Mouse (Mus musculus): ENCODE results near the gene Sirt4. TPM values are rescaled to one million over a fixed set of nuclear protein-coding genes. Genes with fewer than 3 reads are reported as not detected.

Sirt4 gene
- 5.0 and 6.4 TPM in 2 replicates for polyA plus RNA-seq (2015; fragmentation: Nextera tagmentation; extraction: Ambion mirVana)

GRCm38 (mm10) chr5:115483947-115484920 is at the start of gene Sirt4:
Gene Sirt4 (minus strand): TSS chr5:115484725.
- H3K27me3 ChIP-seq (replicated peaks; ENCODE audit: control insufficient read depth, insufficient read depth, low read length): no peaks in the 10 kb centered on the region
- H3K36me3 ChIP-seq (ENCODE audit: control insufficient read depth, insufficient read depth): peaks cover 11% of the 10 kb centered on the region; the same call in 1 of the 2 replicates
- peak within 1 kb of the TSS; percentile 57 for H3K4me2 ChIP-seq (replicated peaks; ENCODE audit: low read depth)
- peak; percentile 78 for ATAC-seq
- no peaks in the 10 kb centered on the region for H3K9me3 ChIP-seq (ENCODE audit: control insufficient read depth)
- no peaks in the 10 kb centered on the region for H3K4me1 ChIP-seq (replicated peaks; ENCODE audit: control insufficient read depth, insufficient read depth, low read length)
- peak within 1 kb of the TSS; percentile 43 for H3K4me3 ChIP-seq (ENCODE audit: low read depth, low read length)
- no peak for TF ChIP-seq CTCF (IDR thresholded peaks at IDR 0.05; ENCODE audit: low read depth)
- peak within 1 kb of the TSS; percentile 65 for H3K27ac ChIP-seq (ENCODE audit: low read depth, low read length)
- WGBS: 4% methylated on average over 30 of the region's 30 CpGs
- peak within 1 kb of the TSS; percentile 56 for H3K9ac ChIP-seq (ENCODE audit: low read depth, low read length)

DNA sequence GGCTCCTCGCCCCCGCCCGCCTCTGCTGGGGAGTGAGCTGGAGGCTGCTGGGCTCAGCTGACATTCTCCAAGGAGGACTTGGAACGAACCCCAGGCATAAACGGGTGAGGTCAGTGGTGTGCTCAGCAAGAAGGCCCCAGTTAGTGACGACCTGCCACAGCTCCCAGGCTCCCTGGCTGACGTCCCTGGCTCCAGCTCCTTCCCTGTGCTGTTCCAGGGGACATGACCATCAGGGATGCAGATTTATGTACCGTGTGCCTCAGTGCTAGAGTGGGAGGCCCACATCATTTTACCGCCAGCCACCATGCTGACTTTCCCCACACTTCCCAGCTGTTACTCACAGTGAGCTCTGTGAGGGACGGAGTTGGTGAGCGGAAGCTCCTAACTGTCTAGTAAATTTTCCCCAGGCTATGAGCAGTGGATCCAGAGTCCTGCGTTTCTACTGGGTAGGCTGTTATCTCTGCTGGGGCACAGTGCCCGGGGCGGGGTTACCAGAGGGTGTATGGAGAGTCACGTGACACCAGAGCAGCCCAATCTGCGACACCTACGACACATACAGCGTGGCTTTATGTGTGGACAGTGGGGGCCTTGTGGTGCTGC is 47.2 kb upstream of the Sirt4 start:
- Histone ChIP-seq H3K27ac (ENCODE audit: low read depth, low read length) (peak overlapping the region; percentile 86), H3K4me2 (replicated peaks; ENCODE audit: low read depth) (peak overlapping the region; percentile 54), H3K4me3 (ENCODE audit: low read depth, low read length) (peak overlapping the region; percentile 16; the same call in 1 of the 2 replicates), H3K36me3 (ENCODE audit: control insufficient read depth, insufficient read depth) (no peaks in the 10 kb centered on the region), H3K9ac (ENCODE audit: low read depth, low read length) (peak overlapping the region; percentile 34; the same call in 1 of the 2 replicates), H3K27me3 (replicated peaks; ENCODE audit: control insufficient read depth, insufficient read depth, low read length) (no peaks in the 10 kb centered on the region), H3K4me1 (replicated peaks; ENCODE audit: control insufficient read depth, insufficient read depth, low read length) (peaks cover 52% of the 10 kb centered on the region), H3K9me3 (ENCODE audit: control insufficient read depth) (no peaks in the 10 kb centered on the region)
- TF ChIP-seq CTCF (IDR thresholded peaks at IDR 0.05; ENCODE audit: low read depth): no peak
- peak; percentile 84 for ATAC-seq
- WGBS: 10% methylated on average over 18 of the region's 18 CpGs

- TF ChIP-seq CTCF (IDR thresholded peaks at IDR 0.05; ENCODE audit: low read depth): no peak
- Histone ChIP-seq H3K4me1 (replicated peaks; ENCODE audit: control insufficient read depth, insufficient read depth, low read length) (peaks cover 51% of the 10 kb centered on the region), H3K4me3 (ENCODE audit: low read depth, low read length) (no peak overlapping the region), H3K27ac (ENCODE audit: low read depth, low read length) (peak overlapping the region; percentile 63; the same call in 1 of the 2 replicates), H3K27me3 (replicated peaks; ENCODE audit: control insufficient read depth, insufficient read depth, low read length) (no peaks in the 10 kb centered on the region), H3K9ac (ENCODE audit: low read depth, low read length) (peak overlapping the region; percentile 31; the same call in 1 of the 2 replicates), H3K4me2 (replicated peaks; ENCODE audit: low read depth) (no peak overlapping the region), H3K9me3 (ENCODE audit: control insufficient read depth) (no peaks in the 10 kb centered on the region), H3K36me3 (ENCODE audit: control insufficient read depth, insufficient read depth) (0 out of 2 replicates have a peak, but pooled peaks cover 4% of the 10 kb centered on the region)
- no peak for ATAC-seq
- 63% methylated on average over 8 of the region's 8 CpGs for WGBS
Measured at GRCm38 (mm10) chr5:115530447-115530809, 45.9 kb upstream of the Sirt4 start.

DNA sequence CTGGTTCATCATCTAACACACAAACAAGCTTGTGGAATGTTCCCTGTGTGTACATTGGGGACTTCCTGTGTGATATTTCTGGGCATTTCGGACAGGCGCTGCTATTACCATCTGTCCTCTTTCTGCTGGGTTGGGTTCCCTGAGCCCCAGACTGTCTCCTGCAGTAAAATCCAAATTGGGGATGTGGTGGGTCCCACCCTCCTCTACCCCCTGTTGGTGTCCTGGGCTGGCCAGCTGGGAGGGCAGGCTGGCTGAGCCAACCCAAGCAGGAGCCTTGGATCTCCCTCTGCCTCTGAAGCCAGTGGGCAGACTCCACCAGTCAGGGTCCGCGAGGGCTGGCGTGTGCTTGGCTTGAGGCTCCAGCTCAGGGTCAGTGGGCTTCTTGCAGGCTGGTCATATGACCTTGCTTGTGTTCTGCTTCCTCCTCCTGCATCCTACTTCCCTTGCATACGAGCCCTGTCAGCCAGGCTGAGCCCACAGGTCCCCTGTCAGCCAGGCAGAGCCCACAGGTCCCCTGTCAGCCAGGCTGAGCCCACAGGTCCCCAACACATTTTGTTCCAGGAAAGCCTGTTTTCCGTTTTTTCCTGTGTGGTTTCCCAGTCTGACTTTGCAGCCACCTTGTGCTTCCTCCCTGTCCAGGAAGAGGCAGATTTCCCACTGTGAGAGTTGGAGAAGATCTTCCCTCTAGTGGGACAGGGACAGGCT is 45.4 kb upstream of the Sirt4 start:
- Histone ChIP-seq H3K27ac (ENCODE audit: low read depth, low read length) (peak overlapping the region; percentile 63), H3K9me3 (ENCODE audit: control insufficient read depth) (no peaks in the 10 kb centered on the region), H3K4me1 (replicated peaks; ENCODE audit: control insufficient read depth, insufficient read depth, low read length) (peaks cover 47% of the 10 kb centered on the region), H3K4me3 (ENCODE audit: low read depth, low read length) (no peak overlapping the region), H3K9ac (ENCODE audit: low read depth, low read length) (peak overlapping the region; percentile 31; the same call in 1 of the 2 replicates), H3K4me2 (replicated peaks; ENCODE audit: low read depth) (no peak overlapping the region), H3K36me3 (ENCODE audit: control insufficient read depth, insufficient read depth) (0 out of 2 replicates have a peak, but pooled peaks cover 4% of the 10 kb centered on the region), H3K27me3 (replicated peaks; ENCODE audit: control insufficient read depth, insufficient read depth, low read length) (no peaks in the 10 kb centered on the region)
- 54% methylated on average over 7 of the region's 7 CpGs for WGBS
- no peak for TF ChIP-seq CTCF (IDR thresholded peaks at IDR 0.05; ENCODE audit: low read depth)
- no peak for ATAC-seq

GRCm38 (mm10) chr5:115529364-115529741 is 44.8 kb upstream of the Sirt4 start:
- no peak overlapping the region for H3K4me3 ChIP-seq (ENCODE audit: low read depth, low read length)
- H3K9me3 ChIP-seq (ENCODE audit: control insufficient read depth): no peaks in the 10 kb centered on the region
- ATAC-seq: no peak
- 45% methylated on average over 8 of the region's 8 CpGs for WGBS
- TF ChIP-seq CTCF (IDR thresholded peaks at IDR 0.05; ENCODE audit: low read depth): no peak
- no peak overlapping the region for H3K4me2 ChIP-seq (replicated peaks; ENCODE audit: low read depth)
- no peaks in the 10 kb centered on the region for H3K27me3 ChIP-seq (replicated peaks; ENCODE audit: control insufficient read depth, insufficient read depth, low read length)
- peak overlapping the region; percentile 31; the same call in 1 of the 2 replicates for H3K27ac ChIP-seq (ENCODE audit: low read depth, low read length)
- 0 out of 2 replicates have a peak, but pooled peaks cover 4% of the 10 kb centered on the region for H3K36me3 ChIP-seq (ENCODE audit: control insufficient read depth, insufficient read depth)
- peaks cover 46% of the 10 kb centered on the region for H3K4me1 ChIP-seq (replicated peaks; ENCODE audit: control insufficient read depth, insufficient read depth, low read length)
- H3K9ac ChIP-seq (ENCODE audit: low read depth, low read length): no peak overlapping the region

All from intestine, postnatal 0 days (tissue).